Mouse (Mus musculus) adrenal gland, adult 10 weeks (tissue): ENCODE measurements around the gene Olfr689. TPM values are rescaled to one million over a fixed set of nuclear protein-coding genes. Genes with fewer than 3 reads are reported as not detected.

Experiments used
- polyA plus RNA-seq: library from polyadenylated mRNA; stranded (reverse); fragments of 350-450 nt; fragmentation: Illumina TruSeq; extraction: RNeasy Lipid Tissue Mini Kit (QIAGEN cat#74804); gene quantifications from one replicate; pipeline ENCODE4 v1.2.3, GENCODE M21; 2014; ENCODE audit warnings: low read depth, low replicate concordance

The Olfr689 gene
- polyA plus RNA-seq = not detected

GRCm38 (mm10) chr7:105310865-105311264 lies at the start of gene Olfr689:
Gene Olfr689, plus strand, starts transcription at chr7:105311165.

GRCm38 (mm10) chr7:105287795-105288194 lies 23.2 kb upstream of the Olfr689 start, which contains the start of gene Olfr688:
Gene Olfr688, plus strand, starts transcription at chr7:105288095.

GRCm38 (mm10) chr7:105334004-105334403 lies 23.0 kb downstream of the Olfr689 start, which contains the start of gene Olfr690:
Gene Olfr690, minus strand, starts transcription at chr7:105334104.

GRCm38 (mm10) chr7:105342170-105342569 lies 31.2 kb downstream of the Olfr689 start, which contains the start of gene Olfr691:
Gene Olfr691, minus strand, starts transcription at chr7:105342270.

GRCm38 (mm10) chr7:105367930-105368329 lies 57.0 kb downstream of the Olfr689 start, which contains the start of gene Olfr692:
Gene Olfr692, plus strand, starts transcription at chr7:105368230.

Other genes starting within 250 kb of the Olfr689 start
- not detected for gene Olfr678, start 246.7 kb upstream of the Olfr689 start, polyA plus RNA-seq
- not detected for gene Olfr679, start 230.0 kb upstream of the Olfr689 start, polyA plus RNA-seq
- not detected for gene Olfr680-ps1, start 218.3 kb upstream of the Olfr689 start, polyA plus RNA-seq
- gene Olfr681, start 194.3 kb upstream of the Olfr689 start, polyA plus RNA-seq = not detected
- gene Olfr683, start 164.2 kb upstream of the Olfr689 start, polyA plus RNA-seq = not detected
- not detected for gene Olfr684, start 147.5 kb upstream of the Olfr689 start, polyA plus RNA-seq
- gene Olfr685, start 125.2 kb upstream of the Olfr689 start, polyA plus RNA-seq = not detected
- gene Olfr686, start 103.7 kb upstream of the Olfr689 start, polyA plus RNA-seq = not detected
- gene Olfr688, start 23.1 kb upstream of the Olfr689 start, polyA plus RNA-seq = not detected
- gene Olfr690, start 22.9 kb downstream of the Olfr689 start, polyA plus RNA-seq = not detected
- gene Olfr691, start 31.1 kb downstream of the Olfr689 start, polyA plus RNA-seq = not detected
- gene Olfr692, start 57.1 kb downstream of the Olfr689 start, polyA plus RNA-seq = not detected
- not detected for gene Gm5901, start 63.9 kb downstream of the Olfr689 start, polyA plus RNA-seq
- 10.6 TPM for gene Fam160a2, start 88.9 kb downstream of the Olfr689 start, polyA plus RNA-seq
- gene Cnga4, start 93.4 kb downstream of the Olfr689 start, polyA plus RNA-seq = not detected
- not detected for gene Cckbr, start 114.6 kb downstream of the Olfr689 start, polyA plus RNA-seq
- gene Cavin3, start 171.1 kb downstream of the Olfr689 start, polyA plus RNA-seq = 16.9 TPM
- gene Smpd1, start 243.2 kb downstream of the Olfr689 start, polyA plus RNA-seq = 5.8 TPM